Mouse (Mus musculus): Measurements from ENCODE around the gene 0610009B22Rik.

Gene 0610009B22Rik

DNA sequence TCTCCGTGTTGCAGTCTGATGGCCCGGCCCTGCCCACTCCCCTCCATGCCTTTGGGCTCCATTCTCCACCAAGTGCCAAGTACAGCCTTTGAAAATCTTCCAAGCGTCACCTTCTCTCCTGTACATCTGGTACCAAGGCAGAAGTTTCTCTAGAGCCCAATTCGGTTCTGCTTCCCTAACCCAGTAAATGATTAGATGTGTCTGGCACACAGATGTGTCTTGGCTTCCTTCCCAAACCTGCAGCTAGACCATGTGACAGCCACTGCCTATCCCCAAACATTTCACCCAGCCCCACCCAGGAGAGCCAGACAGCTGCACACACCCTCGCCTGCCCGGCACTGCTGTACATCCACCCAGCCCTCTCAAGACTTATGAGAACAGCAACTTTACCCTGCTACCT lies 30.0 kb downstream of the 0610009B22Rik start:
- DNase-seq (ENCODE audit: low read depth, low spot score): no peak

DNA sequence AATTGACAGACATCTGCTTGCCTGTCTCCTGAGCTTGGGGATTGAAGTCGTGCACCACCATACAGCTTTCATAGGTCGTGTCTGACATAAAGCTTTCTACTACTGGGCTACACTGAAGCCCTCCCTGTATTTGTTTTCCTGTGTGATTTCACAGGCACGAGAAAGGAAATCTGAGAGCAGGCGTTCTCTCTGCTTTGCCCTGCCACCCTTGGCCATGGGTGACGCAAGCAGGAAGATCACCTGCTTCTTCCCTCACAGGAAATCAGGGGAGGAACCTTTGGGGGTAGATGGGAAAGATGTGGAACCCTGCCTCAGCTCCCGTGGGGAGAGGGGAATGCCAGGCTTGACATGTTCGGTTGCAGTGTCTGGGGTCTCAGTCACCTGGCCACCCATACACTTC lies 30.4 kb downstream of the 0610009B22Rik start:
- DNase-seq (ENCODE audit: low read depth, low spot score): no peak

DNA sequence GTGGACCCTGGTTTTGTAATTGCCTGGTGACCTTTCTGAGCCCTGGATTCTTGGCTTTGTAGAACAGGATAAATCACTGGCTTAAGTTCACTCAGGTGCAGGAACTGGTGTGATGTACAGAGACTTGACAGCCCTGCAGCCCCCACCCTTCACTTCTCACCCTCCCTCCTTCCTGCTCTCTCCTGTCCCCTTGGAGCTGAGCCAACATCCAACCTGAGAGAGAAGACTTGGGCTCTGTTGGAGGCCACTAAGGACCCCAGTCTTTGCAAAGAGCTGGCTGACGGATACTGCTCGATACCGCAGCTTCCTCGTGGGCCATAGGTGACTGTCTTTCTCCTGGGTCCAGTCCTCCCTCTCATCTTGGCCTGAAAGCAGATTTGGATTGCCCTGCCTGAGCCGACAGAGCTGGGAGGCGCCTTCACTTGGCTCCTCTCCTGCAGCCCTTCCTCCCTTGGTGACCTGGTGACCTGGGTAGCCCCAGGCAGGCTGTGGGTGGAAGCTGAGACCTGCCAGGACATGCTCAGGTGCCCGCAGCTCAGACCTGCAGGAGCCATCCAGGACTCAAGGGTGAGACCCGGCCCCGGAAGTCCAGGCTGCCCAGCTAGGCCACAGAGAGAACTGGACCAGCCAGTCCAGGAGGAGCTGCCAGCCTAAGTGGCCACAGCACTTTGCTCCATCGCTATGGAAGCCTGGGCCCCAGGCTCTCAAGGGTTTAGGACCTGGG lies 31.7 kb downstream of the 0610009B22Rik start:
- no peak for DNase-seq (ENCODE audit: low read depth, low spot score)

DNA sequence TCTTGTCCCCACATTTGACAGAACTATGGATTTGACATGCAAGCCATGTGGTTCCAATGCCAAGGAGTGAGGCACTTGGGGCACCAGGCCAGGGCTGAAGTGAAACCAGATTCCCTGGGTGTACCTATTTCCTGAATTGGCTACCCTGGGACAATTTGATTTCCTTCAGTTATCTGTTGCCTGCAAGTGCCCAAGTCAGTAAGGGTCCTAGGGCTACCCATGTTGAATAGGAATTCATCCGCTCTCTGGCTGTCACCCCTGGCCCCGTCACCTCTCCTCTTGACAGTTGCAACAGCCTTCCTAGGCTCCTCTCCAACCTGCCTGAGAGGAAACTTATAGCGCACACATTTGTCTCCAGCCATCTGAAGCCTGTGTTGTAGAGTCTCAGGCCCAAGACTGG lies 33.8 kb downstream of the 0610009B22Rik start:
- no peak for DNase-seq (ENCODE audit: low read depth, low spot score)

DNA sequence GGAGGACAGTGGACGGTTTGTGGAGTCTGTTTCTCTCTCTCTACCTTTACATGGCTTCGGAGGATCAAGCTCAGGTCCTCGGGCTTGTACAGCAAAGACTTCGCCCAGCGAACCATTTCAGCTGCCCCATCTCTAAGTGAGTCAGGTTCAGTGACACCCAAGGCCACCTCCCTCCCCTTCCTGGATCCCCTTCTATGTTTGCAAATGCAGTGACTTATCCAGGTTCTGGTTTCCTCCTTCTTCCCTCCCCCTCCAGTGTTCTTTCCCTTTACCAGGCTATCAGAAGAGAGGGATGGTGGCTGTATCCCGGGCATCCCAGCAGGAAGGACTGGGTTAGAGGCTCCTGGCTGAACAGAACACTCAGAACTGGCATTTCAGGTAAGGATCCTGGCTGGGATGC lies 34.9 kb downstream of the 0610009B22Rik start:
- no peak for DNase-seq (ENCODE audit: low read depth, low spot score)

DNA sequence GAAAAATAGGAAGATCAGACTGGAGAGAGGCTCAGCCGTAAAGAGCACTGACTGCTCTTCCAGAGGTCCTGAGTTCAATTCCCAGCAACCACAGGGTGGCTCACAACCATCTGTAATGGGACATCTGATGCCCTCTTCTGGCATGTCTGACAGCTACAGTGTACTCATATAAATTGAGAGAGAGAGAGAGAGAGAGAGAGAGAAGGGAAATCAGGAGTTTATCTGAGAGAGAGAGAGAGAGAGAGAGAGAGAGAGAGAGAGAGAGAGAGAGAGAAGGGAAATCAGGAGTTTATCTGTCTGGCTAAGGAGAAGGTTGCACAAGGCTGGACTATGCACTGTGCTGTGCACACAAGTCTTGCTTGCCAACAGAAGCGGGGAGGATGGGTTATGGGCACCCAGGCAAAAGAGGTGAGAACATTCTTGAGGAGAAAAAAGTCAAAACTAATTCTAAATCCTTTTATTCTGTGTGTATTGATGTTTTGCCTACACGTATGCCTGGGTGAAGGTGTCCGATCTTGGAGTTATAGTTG lies 35.7 kb downstream of the 0610009B22Rik start:
- no peak for DNase-seq (ENCODE audit: low read depth, low spot score)

DNA sequence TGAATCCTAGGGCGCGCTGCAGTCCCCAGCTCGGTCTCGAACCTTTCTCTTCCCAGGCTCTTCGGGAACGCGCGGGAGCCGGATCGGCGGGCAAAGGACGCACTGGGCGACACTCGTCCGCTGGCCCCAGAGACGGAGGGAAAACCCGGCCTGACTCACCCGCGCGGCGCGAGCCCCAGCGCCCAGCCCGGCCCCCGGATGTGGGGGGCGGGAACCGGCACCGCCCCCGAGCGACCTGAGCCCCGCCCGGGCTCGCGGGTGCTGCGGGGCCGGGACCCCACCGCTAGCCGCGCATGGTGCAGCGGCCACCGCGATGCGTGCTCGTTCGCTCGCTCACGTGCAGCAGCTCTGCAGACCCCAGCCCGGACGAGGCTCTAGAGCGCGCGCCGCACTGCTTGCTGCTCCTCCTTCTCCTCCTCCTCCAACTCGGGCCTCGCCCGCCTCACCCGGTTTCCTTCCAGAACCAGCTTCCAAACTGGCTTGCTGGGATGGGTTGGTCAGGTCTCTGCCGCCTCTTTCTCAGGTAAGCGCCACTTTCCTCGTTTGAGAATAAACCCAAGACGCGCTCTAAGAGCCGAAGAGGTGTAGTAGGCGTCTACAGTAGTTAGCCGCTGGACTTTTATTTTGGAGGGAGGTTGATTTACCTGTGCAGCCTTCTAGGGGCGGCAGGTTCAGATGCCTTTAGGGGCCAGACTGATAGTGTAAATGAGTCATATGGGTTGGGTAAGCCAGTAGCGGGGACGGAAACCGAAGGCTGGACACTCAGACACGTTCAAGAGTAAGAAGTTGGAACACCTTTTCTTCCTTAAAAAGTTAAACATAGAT lies 37.8 kb downstream of the 0610009B22Rik start, which contains the start of the genes N4bp3 and D930048N14Rik:
Gene N4bp3, minus strand, starts transcription at position 152 of the 825 bp plus-strand sequence.
Gene D930048N14Rik, plus strand, starts transcription at position 264 of the 825 bp plus-strand sequence.
- DNase-seq (ENCODE audit: low read depth, low spot score): peak; percentile 84

DNA sequence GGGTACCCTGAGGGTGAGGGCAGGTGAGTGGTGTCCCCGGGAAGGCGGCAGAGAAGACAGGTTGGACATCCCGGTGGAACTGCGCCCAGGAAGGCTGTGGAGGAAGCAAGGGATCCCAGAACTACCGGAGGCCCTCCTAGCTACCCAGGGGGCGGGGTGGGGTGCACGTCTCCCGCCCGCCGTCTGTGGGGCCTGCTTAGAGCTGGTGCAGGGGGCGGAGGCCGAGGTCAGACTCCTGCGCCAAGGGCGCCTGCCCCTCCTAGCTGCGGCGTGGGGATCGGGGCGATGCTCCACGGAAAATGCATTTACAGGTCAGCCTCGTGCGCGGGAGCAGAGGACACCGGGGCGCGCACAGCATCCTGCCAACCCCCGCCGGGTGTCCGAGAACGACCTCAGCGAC lies 38.4 kb downstream of the 0610009B22Rik start:
- DNase-seq (ENCODE audit: low read depth, low spot score): no peak

DNA sequence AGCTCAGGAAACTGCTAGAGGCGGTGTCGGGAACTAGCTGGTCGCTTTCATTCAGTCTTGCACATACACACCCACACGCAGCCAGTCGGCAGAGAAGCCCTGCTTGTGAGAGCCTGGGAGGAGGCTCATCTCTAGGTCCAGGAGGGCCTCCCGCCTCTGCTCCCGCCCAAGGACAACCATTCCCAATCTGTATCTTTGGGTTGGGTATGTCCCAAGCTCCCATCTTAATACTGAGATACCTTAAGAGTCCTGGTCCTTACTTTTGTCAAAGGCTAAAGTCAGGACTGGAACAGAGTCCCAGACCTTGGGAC lies 38.8 kb downstream of the 0610009B22Rik start:
- peak; percentile 50 for DNase-seq (ENCODE audit: low read depth, low spot score)

DNA sequence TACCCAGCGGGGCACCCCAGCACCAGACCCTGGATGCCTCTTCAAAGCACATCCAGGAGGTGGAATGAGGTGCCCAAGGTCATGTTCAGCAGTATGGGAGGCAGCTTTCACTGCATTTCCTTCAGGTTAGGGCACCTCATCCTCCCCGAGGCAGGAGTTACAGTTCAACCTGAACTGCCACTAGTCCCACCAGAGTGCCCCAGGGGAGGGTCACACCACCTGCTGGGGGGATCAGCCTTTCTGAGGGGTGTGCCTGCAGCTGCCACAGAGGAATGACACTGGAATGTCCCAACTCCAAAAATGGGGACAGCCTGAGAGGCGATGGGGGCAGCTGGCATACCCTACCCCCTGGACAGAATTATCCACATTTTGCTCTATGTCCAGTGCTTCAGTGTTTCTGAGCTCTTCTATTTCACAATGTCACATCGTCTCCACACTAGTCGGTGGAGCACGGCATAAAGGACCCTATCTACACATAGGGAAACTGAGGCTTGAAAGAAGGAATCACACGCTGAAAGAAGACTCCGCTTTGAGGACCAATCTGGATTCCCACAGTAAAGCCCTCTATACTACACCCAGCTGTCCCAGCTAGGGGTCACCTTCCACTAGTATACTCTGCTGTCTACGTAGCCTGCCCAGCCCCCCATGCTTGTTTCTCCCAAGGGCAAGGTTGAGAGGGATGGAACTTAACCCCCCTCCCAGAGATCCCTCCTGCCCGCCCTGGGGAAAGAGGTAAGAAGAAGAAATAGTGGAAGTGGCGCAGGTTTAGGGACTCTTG lies 39.4 kb downstream of the 0610009B22Rik start:
- no peak for DNase-seq (ENCODE audit: low read depth, low spot score)

DNA sequence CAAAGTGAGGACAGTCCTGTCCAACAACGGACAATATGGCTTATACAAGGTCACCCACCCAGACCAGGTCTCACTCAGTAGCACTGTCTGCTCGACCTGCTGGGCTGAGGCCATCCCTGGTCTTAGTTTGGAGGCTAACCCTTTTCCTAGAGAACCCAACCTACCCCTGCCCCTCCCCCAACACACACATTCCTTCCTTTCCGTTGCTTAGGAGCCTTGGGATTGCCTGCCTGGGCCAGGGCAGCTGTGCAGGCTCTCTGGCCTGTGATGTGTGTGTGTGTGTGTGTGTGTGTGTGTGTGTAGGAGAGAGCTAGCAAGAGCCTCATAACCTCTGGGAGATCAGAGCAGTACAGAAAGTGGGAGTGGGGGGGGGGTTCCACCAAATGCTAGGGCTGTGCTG lies 40.1 kb downstream of the 0610009B22Rik start:
- DNase-seq (ENCODE audit: low read depth, low spot score): no peak

DNA sequence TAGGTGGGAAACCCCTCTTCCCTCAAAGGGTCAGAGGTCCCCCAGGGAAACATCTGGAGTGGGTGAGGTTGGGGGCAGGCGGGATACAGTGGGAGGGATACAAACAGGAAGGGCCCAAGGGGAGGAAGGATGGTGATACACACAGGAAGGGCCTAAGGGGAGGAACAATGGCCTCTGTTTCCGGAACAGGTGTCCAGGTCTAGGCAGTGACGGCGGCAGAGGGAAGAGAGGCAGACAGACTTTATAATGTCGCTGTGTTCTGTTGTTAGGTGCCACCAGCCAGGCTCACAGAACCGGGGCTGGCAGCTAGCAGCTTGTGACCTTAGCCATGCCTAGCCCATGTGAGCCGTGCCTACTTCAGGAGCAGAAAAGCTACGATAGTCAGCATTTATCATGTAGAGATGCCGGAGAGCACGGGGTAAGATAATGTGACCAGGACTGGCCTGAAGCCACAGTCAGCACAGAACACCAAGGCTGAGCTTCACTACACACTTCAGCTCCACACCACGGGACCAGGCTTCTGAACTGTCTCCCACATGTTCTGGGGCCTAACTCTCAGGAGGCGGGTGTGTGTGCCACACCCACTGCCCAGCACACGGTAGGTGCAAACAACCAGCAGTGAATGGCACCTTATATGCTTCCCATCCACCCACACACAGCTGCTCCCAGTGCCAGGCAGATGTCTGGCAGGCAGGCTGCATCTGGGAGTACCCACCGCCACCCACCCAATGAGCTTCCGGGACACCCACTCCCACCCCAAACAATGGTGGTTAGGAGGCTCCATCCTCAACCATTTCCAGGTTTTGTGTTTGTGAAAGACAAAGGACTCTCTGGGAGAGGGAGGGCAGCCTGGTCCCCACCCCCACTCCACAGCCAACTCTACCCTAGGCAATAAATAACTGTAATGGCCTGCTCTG lies 41.7 kb downstream of the 0610009B22Rik start:
- DNase-seq (ENCODE audit: low read depth, low spot score): no peak

DNA sequence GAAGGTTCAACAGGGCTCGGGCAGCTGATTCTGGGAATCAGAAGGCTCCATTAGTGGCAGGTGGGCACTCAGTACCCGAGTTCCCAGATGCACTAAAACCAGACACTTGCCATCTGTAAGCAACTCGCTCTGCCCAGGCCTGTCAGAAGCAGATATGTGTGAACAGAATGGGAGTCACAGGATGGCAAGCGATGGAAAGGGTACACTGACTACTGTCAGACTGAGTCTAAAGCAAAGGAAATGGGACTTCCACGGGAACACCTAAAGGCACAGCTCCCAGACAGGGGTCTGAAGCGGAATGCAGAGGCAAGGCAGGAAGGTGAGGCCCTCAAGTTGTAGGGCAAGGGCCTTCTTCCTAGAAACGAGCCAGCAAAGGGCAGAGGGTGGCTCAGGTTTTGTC lies 42.4 kb downstream of the 0610009B22Rik start:
- no peak for DNase-seq (ENCODE audit: low read depth, low spot score)

DNA sequence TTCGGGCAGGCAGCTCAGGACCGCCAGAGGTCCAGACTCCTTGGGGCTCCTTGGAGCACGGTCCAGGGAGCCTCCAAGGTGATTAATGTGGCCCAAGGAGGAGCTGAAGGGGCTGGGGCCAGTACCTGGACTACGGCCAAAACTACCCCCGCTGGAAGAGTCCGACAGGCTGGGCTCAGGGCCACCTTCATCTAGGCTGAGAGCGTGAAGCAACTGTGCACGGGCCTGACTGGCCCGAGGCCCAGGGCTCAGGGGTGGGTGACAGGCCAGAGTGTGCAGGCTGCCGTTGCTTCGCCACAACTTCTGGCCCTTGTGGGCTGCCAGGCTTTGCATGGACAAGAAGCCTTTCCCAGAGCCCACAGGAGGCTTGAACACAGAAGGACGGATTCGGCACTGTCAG lies 43.4 kb downstream of the 0610009B22Rik start:
- DNase-seq (ENCODE audit: low read depth, low spot score): no peak

DNA sequence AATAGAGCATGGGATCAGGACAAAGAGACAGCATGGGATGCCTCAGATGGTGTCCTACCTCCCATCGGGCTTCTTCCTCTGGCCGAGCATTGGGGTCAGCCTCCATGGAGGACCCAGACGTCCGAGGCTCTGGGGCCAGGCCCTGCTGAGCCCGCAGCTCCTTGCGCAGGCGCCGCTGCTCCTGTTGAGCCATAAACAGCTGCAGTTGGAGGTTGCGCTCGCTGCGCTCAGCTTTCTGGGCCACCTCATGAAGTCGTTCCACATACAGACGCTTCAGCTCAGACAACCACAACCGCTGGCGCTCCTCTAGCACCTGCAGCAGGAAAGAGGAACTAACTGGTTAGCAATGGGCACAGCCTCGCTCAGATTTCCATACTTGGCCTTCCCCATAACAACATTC lies 44.5 kb downstream of the 0610009B22Rik start:
- DNase-seq (ENCODE audit: low read depth, low spot score): peak; percentile 97

DNA sequence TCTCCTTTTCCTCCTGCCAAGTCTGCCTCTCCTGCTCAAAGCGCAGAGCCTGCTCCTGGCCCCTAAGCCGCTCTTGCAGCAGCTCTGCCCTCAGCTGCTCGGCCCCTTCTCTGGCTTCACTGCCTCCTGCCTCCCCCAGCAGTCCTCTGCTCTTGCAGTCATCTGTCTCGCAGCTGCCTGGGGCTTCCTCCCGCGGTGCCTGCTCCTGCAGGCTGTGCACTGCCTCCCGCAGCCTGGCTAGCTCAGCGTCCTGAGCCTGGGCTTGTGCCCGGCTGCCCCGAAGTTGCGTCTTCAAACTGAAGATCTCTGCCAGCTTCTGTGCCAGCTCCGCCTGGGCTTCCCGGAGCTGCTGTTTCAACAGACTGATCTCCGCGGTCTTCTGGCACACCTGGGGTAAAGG lies 44.9 kb downstream of the 0610009B22Rik start:
- peak; percentile 90 for DNase-seq (ENCODE audit: low read depth, low spot score)

DNA sequence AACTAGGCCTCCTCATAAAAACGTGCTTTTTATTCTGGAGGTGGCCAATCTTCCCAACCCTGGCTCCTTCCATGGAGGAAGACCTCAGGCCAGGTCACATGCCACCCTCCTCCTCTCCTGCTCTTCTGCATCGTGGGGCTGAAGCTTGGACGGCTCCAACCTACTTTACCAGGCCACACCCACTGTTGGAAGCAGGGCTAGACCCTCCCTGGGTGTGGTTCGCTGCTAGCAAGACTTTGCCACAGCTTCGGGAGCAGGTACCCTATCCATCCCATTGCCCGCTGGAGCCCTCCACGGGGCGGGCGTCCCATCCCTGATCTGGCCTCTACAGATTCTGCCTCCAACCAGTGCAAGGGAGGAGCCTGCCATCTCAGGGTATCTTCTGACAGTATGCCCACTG lies 45.5 kb downstream of the 0610009B22Rik start:
- no peak for DNase-seq (ENCODE audit: low read depth, low spot score)

DNA sequence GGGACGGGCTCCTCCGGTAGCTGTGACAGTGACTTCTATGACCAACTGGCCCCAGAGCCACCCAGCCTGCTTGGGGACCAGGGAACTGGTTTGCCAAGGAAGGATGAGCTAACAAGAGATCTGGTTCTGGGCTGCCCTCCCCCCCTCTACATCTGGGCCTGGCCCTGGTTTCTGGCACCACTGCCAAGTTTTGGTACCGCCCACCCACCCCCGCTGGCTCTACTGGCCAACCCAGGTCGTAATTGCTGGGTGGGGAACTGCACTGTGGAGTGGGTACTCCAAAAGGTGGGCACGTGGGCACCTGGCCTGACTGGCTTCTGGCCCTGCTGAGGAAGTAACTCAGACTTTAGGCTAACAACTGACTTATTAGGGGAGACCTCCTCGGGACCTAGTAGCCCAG lies 47.9 kb downstream of the 0610009B22Rik start:
- DNase-seq (ENCODE audit: low read depth, low spot score): no peak

DNA sequence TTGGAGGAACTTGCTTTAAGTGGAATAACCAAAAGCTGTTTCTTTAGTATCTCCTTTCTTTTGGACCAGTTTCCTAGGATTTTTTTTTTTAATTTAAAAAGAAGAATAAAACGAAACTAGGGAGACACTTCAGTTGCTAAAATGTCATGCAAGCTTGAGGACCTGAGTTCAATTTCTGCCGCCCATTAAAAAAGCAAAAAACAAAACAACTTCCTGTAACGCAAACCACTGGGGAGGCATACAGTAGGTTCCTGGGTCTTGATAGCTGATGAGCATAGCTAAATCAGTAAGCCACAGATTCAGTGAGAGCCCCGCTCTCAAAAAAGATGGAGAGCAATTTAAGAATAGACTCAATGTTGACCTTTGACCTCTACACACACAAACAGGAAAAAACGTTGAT lies 50.2 kb downstream of the 0610009B22Rik start:
- DNase-seq (ENCODE audit: low read depth, low spot score): no peak

DNA sequence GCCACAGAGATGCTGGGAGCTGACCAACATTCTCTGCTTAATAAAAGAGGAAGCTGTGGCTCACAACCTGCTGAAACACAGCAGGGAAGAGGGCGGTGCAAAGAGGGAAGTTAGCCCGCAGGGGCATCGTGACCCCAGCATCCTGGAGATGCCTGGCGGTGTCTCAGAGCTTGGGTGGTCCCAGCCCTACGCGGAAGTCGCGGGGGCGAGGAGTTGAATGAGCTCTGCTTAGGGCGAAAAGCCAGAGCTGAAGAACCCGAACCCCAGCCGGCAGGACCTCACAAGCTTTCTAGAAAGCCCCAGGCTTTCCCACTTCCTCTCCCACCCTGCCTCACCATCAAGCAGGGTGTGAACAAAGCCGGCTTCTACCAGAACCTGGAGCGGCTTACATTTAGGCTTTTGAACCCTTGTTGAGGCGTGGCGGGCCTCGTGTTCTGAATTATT lies 50.7 kb downstream of the 0610009B22Rik start:
- DNase-seq (ENCODE audit: low read depth, low spot score): peak; percentile 89

DNA sequence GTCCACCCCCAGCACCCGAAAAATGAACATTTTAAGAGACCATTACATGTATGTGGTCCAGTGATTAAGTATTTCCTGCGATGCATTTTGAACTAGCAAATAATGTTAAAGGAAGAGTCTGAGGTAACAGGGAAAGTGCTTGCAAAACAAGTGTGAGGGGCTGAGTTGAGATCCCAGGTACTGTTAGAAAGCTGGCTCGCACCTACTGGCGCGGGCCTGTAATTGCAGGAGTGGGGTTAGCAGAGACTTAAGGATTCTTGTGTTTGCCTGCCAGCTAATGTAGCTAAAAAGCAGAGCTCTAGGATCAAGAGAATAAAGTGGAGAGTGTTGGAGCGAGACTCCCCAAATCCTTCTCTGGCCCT lies 52.4 kb downstream of the 0610009B22Rik start:
- peak; percentile 89 for DNase-seq (ENCODE audit: low read depth, low spot score)

Measured in A20 (cell line).